Mouse (Mus musculus): ENCODE measurements around the gene St5. TPM values are rescaled to one million over a fixed set of nuclear protein-coding genes. Genes with fewer than 3 reads are reported as not detected.
A peak's percentile ranks its signal among the peaks of the same experiment; 100 is the strongest.

The St5 gene
- polyA plus RNA-seq, 1 experiment from 2014 or later = 66.9 TPM

DNA sequence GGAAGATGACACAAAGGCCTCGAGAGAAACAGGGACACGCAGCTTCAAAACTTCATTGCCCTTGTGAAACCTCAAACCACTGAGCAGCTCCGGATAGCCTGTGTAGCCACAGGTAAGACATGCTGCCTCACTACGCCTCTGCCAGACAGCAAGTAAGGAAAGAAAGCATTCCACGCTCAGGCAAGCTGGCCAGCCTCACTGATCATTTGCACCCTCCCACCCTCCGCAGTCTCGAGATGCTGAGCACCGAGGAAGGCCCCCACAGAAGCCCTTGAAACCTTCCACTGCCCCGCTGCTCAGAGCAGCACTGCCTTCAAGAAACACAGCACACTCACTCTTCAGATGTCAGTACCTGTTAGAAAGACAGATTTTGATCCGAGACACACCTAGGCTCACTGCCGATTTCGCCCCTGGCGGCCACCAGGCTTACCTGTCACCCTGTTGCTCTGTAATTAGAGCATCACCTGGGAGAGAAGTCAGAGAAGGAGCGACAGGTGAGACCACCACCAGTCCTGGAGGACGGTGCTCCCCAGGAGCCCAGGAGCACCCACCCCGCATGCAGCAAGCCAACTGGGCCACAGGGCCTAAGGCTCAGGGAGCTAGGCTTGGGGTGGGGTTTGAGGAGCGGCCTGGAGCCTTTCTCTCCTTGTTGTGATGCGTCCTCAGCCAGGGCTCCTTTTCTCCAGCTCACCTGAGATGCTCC lies 210.6 kb downstream of the St5 start:
- no peak overlapping the region for H3K4me2 ChIP-seq (ENCODE audit: low read depth, low read length)
- ATAC-seq = no peak
- no peaks in the 10 kb centered on the region; the same call in 1 of the 2 replicates for H3K27me3 ChIP-seq (replicated peaks; ENCODE audit: control insufficient read depth, insufficient read depth, low read length)
- no peaks in the 10 kb centered on the region for H3K9me3 ChIP-seq (ENCODE audit: control insufficient read depth, low read length)
- no peaks in the 10 kb centered on the region for H3K36me3 ChIP-seq (ENCODE audit: control insufficient read depth, insufficient read depth, low read length)
- H3K27ac ChIP-seq (ENCODE audit: low read length) = no peak overlapping the region
- peaks cover 5% of the 10 kb centered on the region; the same call in 1 of the 2 replicates for H3K4me1 ChIP-seq (ENCODE audit: control insufficient read depth, insufficient read depth, low read length)
- H3K4me3 ChIP-seq (ENCODE audit: low read length) = no peak overlapping the region
- 61% methylated on average over 18 of the region's 18 CpGs for WGBS
- H3K9ac ChIP-seq (ENCODE audit: low read depth, low read length) = no peak overlapping the region

GRCm38 (mm10) chr7:109484221-109484620 lies 219.2 kb downstream of the St5 start:
- Histone ChIP-seq H3K36me3 (ENCODE audit: control insufficient read depth, insufficient read depth, low read length) (no peaks in the 10 kb centered on the region), H3K4me3 (ENCODE audit: low read length) (no peak overlapping the region), H3K4me2 (ENCODE audit: low read depth, low read length) (no peak overlapping the region), H3K4me1 (ENCODE audit: control insufficient read depth, insufficient read depth, low read length) (no peaks in the 10 kb centered on the region), H3K27me3 (replicated peaks; ENCODE audit: control insufficient read depth, insufficient read depth, low read length) (no peaks in the 10 kb centered on the region), H3K9ac (ENCODE audit: low read depth, low read length) (no peak overlapping the region), H3K9me3 (ENCODE audit: control insufficient read depth, low read length) (no peaks in the 10 kb centered on the region), H3K27ac (ENCODE audit: low read length) (no peak overlapping the region)
- ATAC-seq = no peak
- WGBS = 67% methylated on average over 5 of the region's 5 CpGs

DNA sequence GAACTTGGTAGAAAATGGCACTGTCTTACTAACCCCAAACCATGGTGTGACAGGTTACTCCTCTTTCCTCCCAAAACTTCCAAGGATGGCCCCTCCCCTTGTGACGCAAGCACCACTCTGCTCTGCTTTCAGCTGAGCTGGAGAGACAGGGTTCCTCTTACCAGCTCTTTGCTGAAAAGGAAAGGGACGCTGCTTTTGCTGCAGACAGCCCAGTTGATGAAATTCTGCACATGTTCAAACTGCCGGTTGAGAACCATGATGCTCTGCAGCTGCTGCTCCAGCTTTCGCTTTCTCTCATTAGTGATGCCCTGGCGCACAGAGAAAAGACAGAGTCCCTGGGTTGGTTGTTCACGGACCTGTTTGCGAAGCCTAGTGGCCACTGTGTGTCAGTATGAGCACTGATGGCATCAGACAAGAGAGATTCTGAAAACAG lies 222.6 kb downstream of the St5 start:
- Histone ChIP-seq H3K9me3 (ENCODE audit: control insufficient read depth, low read length) (no peaks in the 10 kb centered on the region), H3K4me3 (ENCODE audit: low read length) (no peak overlapping the region), H3K9ac (ENCODE audit: low read depth, low read length) (no peak overlapping the region), H3K4me2 (ENCODE audit: low read depth, low read length) (no peak overlapping the region), H3K27ac (ENCODE audit: low read length) (no peak overlapping the region), H3K27me3 (replicated peaks; ENCODE audit: control insufficient read depth, insufficient read depth, low read length) (no peaks in the 10 kb centered on the region), H3K4me1 (ENCODE audit: control insufficient read depth, insufficient read depth, low read length) (no peaks in the 10 kb centered on the region), H3K36me3 (ENCODE audit: control insufficient read depth, insufficient read depth, low read length) (no peaks in the 10 kb centered on the region)
- WGBS = 29% methylated on average over 7 of the region's 7 CpGs
- peak; percentile 31; the same call in 1 of the 2 replicates for ATAC-seq

- Histone ChIP-seq H3K4me2 (ENCODE audit: low read depth, low read length) (no peak overlapping the region), H3K9ac (ENCODE audit: low read depth, low read length) (no peak overlapping the region), H3K27ac (ENCODE audit: low read length) (no peak overlapping the region), H3K27me3 (replicated peaks; ENCODE audit: control insufficient read depth, insufficient read depth, low read length) (no peaks in the 10 kb centered on the region), H3K4me1 (ENCODE audit: control insufficient read depth, insufficient read depth, low read length) (no peaks in the 10 kb centered on the region), H3K36me3 (ENCODE audit: control insufficient read depth, insufficient read depth, low read length) (no peaks in the 10 kb centered on the region), H3K9me3 (ENCODE audit: control insufficient read depth, low read length) (no peaks in the 10 kb centered on the region), H3K4me3 (ENCODE audit: low read length) (no peak overlapping the region)
- 64% methylated on average over 3 of the region's 3 CpGs for WGBS
- ATAC-seq = no peak
Measured at GRCm38 (mm10) chr7:109477926-109478325, 225.5 kb downstream of the St5 start.

Small RNA genes lying within 50 kb of the gene (microRNA-seq; reads per million reads assigned to microRNA genes)
- gene Gm47284 = not detected

Other genes starting within 250 kb of the St5 start
- 0.01 TPM in 1 of 2 replicates, not detected in the other for gene Trim66, start 195.5 kb downstream of the St5 start, polyA plus RNA-seq (2015; fragmentation: Nextera tagmentation; extraction: Ambion mirVana)
- gene Rpl27a, start 184.5 kb downstream of the St5 start, polyA plus RNA-seq (2015; fragmentation: Nextera tagmentation; extraction: Ambion mirVana) = 115 and 131 TPM in 2 replicates
- gene Akip1, start 85 bp upstream of the St5 start, polyA plus RNA-seq (2015; fragmentation: Nextera tagmentation; extraction: Ambion mirVana) = 37.6 and 40.9 TPM in 2 replicates
- 0.13 TPM in 1 of 2 replicates, not detected in the other for gene BC051019, start 20.2 kb upstream of the St5 start, polyA plus RNA-seq (2015; fragmentation: Nextera tagmentation; extraction: Ambion mirVana)
- 0.33 and 0.61 TPM in 2 replicates for gene Ascl3, start 28.1 kb upstream of the St5 start, polyA plus RNA-seq (2015; fragmentation: Nextera tagmentation; extraction: Ambion mirVana)
- 80.7 and 86.1 TPM in 2 replicates for gene Tmem9b, start 49.3 kb upstream of the St5 start, polyA plus RNA-seq (2015; fragmentation: Nextera tagmentation; extraction: Ambion mirVana)
- gene Nrip3, start 78.4 kb upstream of the St5 start, polyA plus RNA-seq (2015; fragmentation: Nextera tagmentation; extraction: Ambion mirVana) = 0.39 and 0.80 TPM in 2 replicates
- 2.5 and 2.9 TPM in 2 replicates for gene Scube2, start 162.1 kb upstream of the St5 start, polyA plus RNA-seq (2015; fragmentation: Nextera tagmentation; extraction: Ambion mirVana)